Mouse (Mus musculus) liver, postnatal 0 days (tissue): Measurements from ENCODE around the gene Lrrc23. TPM values are rescaled to one million over a fixed set of nuclear protein-coding genes. Genes with fewer than 3 reads are reported as not detected.

Experiments
- ATAC-seq: fragments of 200-750 bp; cut with Nextera tagmentation; 2 replicates; pipeline ENCODE4 v1.8.0; 2017; ENCODE audit warnings: mild to moderate bottlenecking, moderate library complexity
- DNase-seq: peaks from one replicate; pipeline ENCODE4 v3.0.0-alpha.2; 2016
- H3K27ac ChIP-seq: fragments of 300-500 bp; sonication (generic); 2 replicates; pipeline ENCODE4 v1.5.1; 2014; ENCODE audit warnings: antibody characterized with exemption, moderate library complexity, mild to moderate bottlenecking, low read depth
- H3K27me3 ChIP-seq: fragments of 300-500 bp; sonication (generic); 2 replicates; pipeline ENCODE4 v1.6.1; 2014; ENCODE audit warnings: low read length, control low read depth, mixed read lengths; ENCODE audit not compliant: insufficient read depth
- H3K36me3 ChIP-seq: fragments of 300-500 bp; sonication (generic); replicated peaks from 2 replicates; pipeline ENCODE4 v1.6.1; 2014; ENCODE audit warnings: mild to moderate bottlenecking, control low read depth, low read length, moderate library complexity, mixed read lengths; ENCODE audit not compliant: insufficient read depth
- H3K4me1 ChIP-seq: fragments of 300-500 bp; sonication (generic); 2 replicates; pipeline ENCODE4 v1.6.1; 2014; ENCODE audit warnings: antibody characterized with exemption, mild to moderate bottlenecking, control low read depth; ENCODE audit not compliant: insufficient read depth
- H3K4me2 ChIP-seq: fragments of 300-500 bp; sonication (generic); 2 replicates; pipeline ENCODE4 v1.6.1; 2014; ENCODE audit warnings: low read depth, mild to moderate bottlenecking, low read length, moderate library complexity, mixed read lengths
- H3K4me3 ChIP-seq: fragments of 300-500 bp; sonication (generic); 2 replicates; pipeline ENCODE4 v1.5.1; 2014; ENCODE audit warnings: low read depth, low read length
- H3K9ac ChIP-seq: fragments of 300-500 bp; sonication (generic); replicated peaks from 2 replicates; pipeline ENCODE4 v1.6.1; 2014; ENCODE audit warnings: mild to moderate bottlenecking, moderate library complexity
- H3K9me3 ChIP-seq: fragments of 300-500 bp; sonication (generic); 2 replicates; pipeline ENCODE4 v1.6.1; 2016; ENCODE audit warnings: mild to moderate bottlenecking, control low read depth, low read length, mixed read lengths
- CTCF ChIP-seq: sonication (generic); IDR thresholded peaks from 2 replicates; pipeline ENCODE4 v1.5.1; 2016; ENCODE audit warnings: antibody characterized with exemption, low read depth
- EP300 ChIP-seq: IDR thresholded peaks from 2 replicates; pipeline ENCODE4 v1.6.1; 2016; ENCODE audit warnings: antibody characterized with exemption, low read depth, mild to moderate bottlenecking
- WGBS: fragments of 180-500 bp; shearing (Covaris S2); extraction: QIAGEN DNeasy Blood & Tissue Kit; methylation state at CpG from one replicate; pipeline ENCODE4 v1.1.7; 2014; ENCODE audit not compliant: insufficient replicate concordance; 5-methylcytosine and 5-hydroxymethylcytosine counted together
- polyA plus RNA-seq: library from polyadenylated mRNA; unstranded; fragments of >200 nt; fragmentation: Nextera tagmentation; extraction: Ambion mirVana; gene quantifications from 2 replicates; pipeline ENCODE4 v1.2.1, GENCODE M21; 2015

The Lrrc23 gene
- polyA plus RNA-seq, 1 experiment from 2014 or later, result 0.16 TPM

DNA sequence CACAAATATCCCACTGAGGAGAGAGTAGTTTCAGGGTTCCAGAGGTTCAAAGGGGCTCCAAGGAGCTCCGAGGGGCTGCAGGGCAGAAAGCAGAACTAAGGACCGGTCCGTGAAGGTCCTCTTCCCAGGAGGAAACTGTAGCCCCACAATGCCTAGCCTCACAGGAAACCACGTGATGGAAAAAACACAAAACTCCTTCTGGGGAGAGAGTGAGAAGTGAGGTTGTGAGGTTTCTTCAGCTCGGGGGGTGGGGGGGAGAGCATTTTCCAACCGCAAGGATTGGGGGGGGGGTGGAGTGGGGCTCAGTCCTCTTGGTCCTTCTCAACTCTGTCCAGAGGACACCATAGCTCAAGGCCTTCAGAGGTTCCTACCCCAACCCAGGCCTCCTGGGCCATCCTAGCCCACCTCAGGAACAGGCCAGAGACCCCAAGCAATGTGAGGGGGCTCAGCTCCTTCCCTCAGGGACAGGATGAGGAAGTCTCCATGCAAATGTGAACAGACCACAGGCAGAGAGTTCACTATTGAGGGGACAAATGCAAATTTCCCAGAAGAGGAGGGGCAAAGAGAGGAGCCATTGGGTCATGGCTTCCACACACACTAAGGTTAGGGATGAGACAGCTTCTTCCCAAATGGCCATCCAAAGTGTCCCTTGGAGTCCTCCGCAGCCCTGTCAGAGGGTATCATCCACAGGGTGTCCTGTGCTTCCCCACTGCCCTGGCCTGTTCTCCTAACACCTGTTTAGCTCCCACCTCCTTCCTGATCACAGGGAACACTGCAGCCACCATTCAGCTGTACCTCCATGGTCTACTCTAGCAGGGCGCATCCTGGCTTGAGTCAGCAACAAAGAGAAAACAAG lies 49.4 kb downstream of the Lrrc23 start:
- Histone ChIP-seq H3K27ac (peak overlapping the region; percentile 69), H3K4me1 (peaks cover 14% of the 10 kb centered on the region), H3K4me3 (peak overlapping the region; percentile 22; the same call in 1 of the 2 replicates), H3K9ac (peak overlapping the region; percentile 44; the same call in 1 of the 2 replicates), H3K36me3 (peaks cover 31% of the 10 kb centered on the region), H3K9me3 (no peaks in the 10 kb centered on the region), H3K27me3 (no peaks in the 10 kb centered on the region), H3K4me2 (peak overlapping the region; percentile 64)
- TF ChIP-seq CTCF (no peak), EP300 (no peak)
- DNase-seq (peak; percentile 30), ATAC-seq (peak; percentile 61)
- 41% methylated on average over 8 of the region's 8 CpGs for WGBS

DNA sequence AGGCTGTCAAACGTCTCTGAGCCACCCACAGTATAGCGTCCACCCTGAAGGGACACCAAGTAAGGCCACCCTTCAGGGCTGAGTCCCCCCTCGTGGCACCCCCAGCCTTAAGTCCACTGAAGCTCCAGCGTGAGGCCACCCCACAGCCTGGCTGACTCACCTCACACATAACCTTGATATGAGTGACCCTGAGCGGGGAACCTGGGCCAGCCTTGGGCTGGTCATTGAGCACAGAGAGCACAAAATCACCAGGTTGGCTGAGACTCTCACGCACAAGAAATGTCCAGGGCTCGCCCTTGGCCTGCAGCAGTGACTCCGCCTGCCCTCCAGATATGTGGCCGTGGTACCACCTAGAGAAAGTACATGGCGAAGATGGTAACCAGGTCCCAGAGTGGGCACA lies 50.9 kb downstream of the Lrrc23 start:
- no peak overlapping the region for H3K4me2 ChIP-seq
- no peaks in the 10 kb centered on the region for H3K9me3 ChIP-seq
- TF ChIP-seq CTCF (no peak), EP300 (no peak)
- H3K27ac ChIP-seq, result no peak overlapping the region
- H3K9ac ChIP-seq, result no peak overlapping the region
- no peak overlapping the region for H3K4me3 ChIP-seq
- DNase-seq (no peak), ATAC-seq (no peak)
- WGBS, result 85% methylated on average over 10 of the region's 10 CpGs
- H3K4me1 ChIP-seq, result peaks cover 22% of the 10 kb centered on the region
- no peaks in the 10 kb centered on the region for H3K27me3 ChIP-seq
- peaks cover 38% of the 10 kb centered on the region for H3K36me3 ChIP-seq

DNA sequence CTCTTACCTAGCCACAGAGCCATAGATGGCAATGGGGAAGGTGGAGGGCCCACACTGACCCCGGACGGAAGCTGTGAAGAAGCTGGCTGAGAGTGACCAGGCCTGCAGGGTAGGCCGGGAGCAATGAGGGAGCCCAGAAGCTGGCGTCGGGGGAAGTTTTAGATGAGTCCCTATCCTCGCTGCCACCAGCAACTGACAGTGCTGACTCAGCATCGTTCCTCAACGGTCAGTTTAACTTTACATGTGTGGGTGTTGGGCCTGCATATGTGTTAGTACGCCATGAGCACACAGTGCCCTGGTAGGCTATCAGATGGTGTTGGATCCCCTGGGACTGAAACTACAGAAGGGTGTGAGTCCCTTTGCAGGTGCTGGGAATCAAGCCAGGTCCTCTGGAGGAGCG lies 55.1 kb downstream of the Lrrc23 start:
- H3K9ac ChIP-seq, result no peak overlapping the region
- H3K4me3 ChIP-seq, result no peak overlapping the region
- no peak for TF ChIP-seq CTCF
- TF ChIP-seq EP300, result no peak
- DNase-seq (no peak), ATAC-seq (no peak)
- peak overlapping the region; percentile 35; the same call in 1 of the 2 replicates for H3K4me2 ChIP-seq
- peak overlapping the region; percentile 60 for H3K27ac ChIP-seq
- peaks cover 36% of the 10 kb centered on the region for H3K36me3 ChIP-seq
- no peaks in the 10 kb centered on the region for H3K9me3 ChIP-seq
- H3K4me1 ChIP-seq, result peaks cover 41% of the 10 kb centered on the region
- 60% methylated on average over 10 of the region's 10 CpGs for WGBS
- no peaks in the 10 kb centered on the region for H3K27me3 ChIP-seq

DNA sequence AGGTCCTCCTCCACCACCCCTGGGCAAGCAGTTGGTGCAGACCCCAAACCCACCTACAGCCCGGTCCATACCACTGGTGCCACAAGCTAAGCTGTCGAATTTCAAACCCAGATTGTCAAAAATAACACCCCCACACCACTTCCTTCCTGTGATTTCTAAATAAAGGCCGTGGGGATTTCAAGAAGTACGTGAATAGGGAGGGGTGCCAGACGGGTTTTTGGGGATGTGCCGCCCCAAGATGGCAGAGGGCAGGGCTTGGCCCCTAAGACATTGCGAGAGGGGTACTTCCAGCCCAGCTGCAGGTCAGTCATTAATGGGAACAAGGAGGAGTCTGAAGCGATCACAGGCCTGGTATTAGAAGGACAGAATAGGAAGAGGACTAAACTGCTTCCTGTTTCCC lies 56.0 kb downstream of the Lrrc23 start:
- Histone ChIP-seq H3K4me1 (peaks cover 50% of the 10 kb centered on the region), H3K9me3 (no peaks in the 10 kb centered on the region), H3K27me3 (no peaks in the 10 kb centered on the region), H3K27ac (peak overlapping the region; percentile 65), H3K4me2 (peak overlapping the region; percentile 31; the same call in 1 of the 2 replicates), H3K4me3 (no peak overlapping the region), H3K9ac (no peak overlapping the region), H3K36me3 (peaks cover 34% of the 10 kb centered on the region)
- WGBS, result 51% methylated on average over 8 of the region's 8 CpGs
- ATAC-seq (no peak), DNase-seq (peak; percentile 45)
- TF ChIP-seq EP300, result no peak
- no peak for TF ChIP-seq CTCF

DNA sequence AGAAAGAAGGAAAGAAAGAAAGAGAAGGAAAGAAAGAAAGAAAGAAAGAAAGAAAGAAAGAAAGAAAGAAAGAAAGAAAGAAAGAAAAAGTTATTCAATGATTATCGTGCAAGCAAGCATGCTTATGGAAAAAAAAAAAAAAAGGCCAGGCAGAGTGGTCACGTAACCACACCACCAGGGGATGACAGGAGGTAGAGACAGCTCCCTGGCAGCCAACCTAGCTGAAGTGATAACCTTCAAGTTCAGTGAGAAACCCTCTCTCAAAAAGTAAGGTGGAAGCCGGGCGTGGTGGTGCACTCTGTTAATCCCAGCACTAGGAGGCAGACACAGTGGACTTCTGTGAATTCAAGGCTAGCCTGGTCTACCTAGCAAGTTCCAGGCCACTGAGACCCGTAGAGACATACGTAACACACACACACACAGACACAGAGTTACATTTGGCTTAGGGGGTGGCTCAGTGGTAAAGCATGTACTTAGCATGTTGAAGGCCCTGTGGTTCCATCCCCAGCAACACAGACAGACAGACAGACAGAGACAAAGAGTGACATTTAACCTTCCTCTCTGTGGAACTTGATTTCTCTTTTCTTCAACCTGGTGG lies 56.6 kb downstream of the Lrrc23 start:
- Histone ChIP-seq H3K27ac (peak overlapping the region; percentile 65), H3K4me3 (no peak overlapping the region), H3K4me2 (0 out of 2 replicates have a peak overlapping the region, but pooled peaks have one; percentile 31), H3K36me3 (peaks cover 29% of the 10 kb centered on the region), H3K9ac (no peak overlapping the region), H3K4me1 (peaks cover 51% of the 10 kb centered on the region), H3K9me3 (no peaks in the 10 kb centered on the region), H3K27me3 (no peaks in the 10 kb centered on the region)
- no peak for DNase-seq
- no peak for ATAC-seq
- TF ChIP-seq CTCF, result 0 out of 2 replicates have a peak, but pooled peaks have one; percentile 6
- TF ChIP-seq EP300, result no peak
- WGBS, result 75% methylated on average over 6 of the region's 6 CpGs

DNA sequence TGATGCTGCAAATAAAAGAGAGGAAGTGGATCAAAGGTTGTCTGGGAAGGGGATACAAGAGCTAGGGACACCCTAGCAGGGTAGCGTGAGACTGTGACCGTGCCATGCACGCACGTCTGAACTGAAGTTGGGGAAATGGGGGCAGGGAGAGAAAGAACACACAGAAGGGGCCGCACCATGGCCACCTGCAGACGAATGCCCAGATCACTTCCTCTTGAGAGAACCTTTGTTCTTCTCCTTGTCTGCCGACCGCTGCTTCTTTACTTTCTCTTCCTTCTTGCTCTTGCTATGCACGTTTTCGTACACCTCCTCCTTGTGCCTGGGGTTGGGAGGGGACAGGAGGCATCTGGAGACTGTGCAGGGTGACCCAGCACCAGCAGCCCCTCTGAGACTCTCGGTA lies 58.6 kb downstream of the Lrrc23 start:
- ATAC-seq, result no peak

More for the DNA sequence above, 58.6 kb downstream of the Lrrc23 start:
- TF ChIP-seq CTCF (no peak), EP300 (no peak)
- Histone ChIP-seq H3K4me1 (peaks cover 51% of the 10 kb centered on the region), H3K27me3 (no peaks in the 10 kb centered on the region), H3K27ac (peak overlapping the region; percentile 62), H3K9me3 (no peaks in the 10 kb centered on the region), H3K9ac (no peak overlapping the region; the same call in 1 of the 2 replicates), H3K4me3 (no peak overlapping the region), H3K36me3 (peaks cover 31% of the 10 kb centered on the region), H3K4me2 (peak overlapping the region; percentile 18; the same call in 1 of the 2 replicates)
- 59% methylated on average over 11 of the region's 11 CpGs for WGBS
- DNase-seq, result no peak

Other genes with a start within 250 kb of the Lrrc23 start
- gene C1s1, start 237.4 kb downstream of the Lrrc23 start, polyA plus RNA-seq, result 118 and 130 TPM in 2 replicates
- gene C1rb, start 209.4 kb downstream of the Lrrc23 start, polyA plus RNA-seq, result not detected in 2 replicates
- gene C1s2, start 143.6 kb downstream of the Lrrc23 start, polyA plus RNA-seq, result 0.04 TPM in 1 of 2 replicates, not detected in the other
- gene Lpcat3, start 116.7 kb downstream of the Lrrc23 start, polyA plus RNA-seq, result 68.7 and 72.6 TPM in 2 replicates
- 93.2 and 96.9 TPM in 2 replicates for gene Emg1, start 67.5 kb downstream of the Lrrc23 start, polyA plus RNA-seq
- gene Phb2, start 67.4 kb downstream of the Lrrc23 start, polyA plus RNA-seq, result 308 and 318 TPM in 2 replicates
- gene Ptpn6, start 41.0 kb downstream of the Lrrc23 start, polyA plus RNA-seq, result 39.2 and 45.1 TPM in 2 replicates
- gene Grcc10, start 38.4 kb downstream of the Lrrc23 start, polyA plus RNA-seq, result 148 and 157 TPM in 2 replicates
- not detected in 2 replicates for gene Gm45234, start 23.7 kb downstream of the Lrrc23 start, polyA plus RNA-seq
- 1.8 and 1.9 TPM in 2 replicates for gene Atn1, start 23.2 kb downstream of the Lrrc23 start, polyA plus RNA-seq
- 0.20 and 0.27 TPM in 2 replicates for gene Eno2, start 10.1 kb downstream of the Lrrc23 start, polyA plus RNA-seq
- 11.4 and 14.3 TPM in 2 replicates for gene Spsb2, start 28.9 kb upstream of the Lrrc23 start, polyA plus RNA-seq
- gene Tpi1, start 34.6 kb upstream of the Lrrc23 start, polyA plus RNA-seq, result 332 and 346 TPM in 2 replicates
- 32.2 and 36.6 TPM in 2 replicates for gene Usp5, start 49.8 kb upstream of the Lrrc23 start, polyA plus RNA-seq
- gene Cdca3, start 49.8 kb upstream of the Lrrc23 start, polyA plus RNA-seq, result 96.4 and 98.3 TPM in 2 replicates
- 0.19 TPM in 1 of 2 replicates, not detected in the other for gene Gnb3, start 60.5 kb upstream of the Lrrc23 start, polyA plus RNA-seq
- 0.80 and 0.88 TPM in 2 replicates for gene P3h3, start 78.0 kb upstream of the Lrrc23 start, polyA plus RNA-seq
- 0.04 and 0.08 TPM in 2 replicates for gene Gpr162, start 84.3 kb upstream of the Lrrc23 start, polyA plus RNA-seq
- 0.14 and 0.24 TPM in 2 replicates for gene Cd4, start 108.5 kb upstream of the Lrrc23 start, polyA plus RNA-seq
- 0.33 and 0.40 TPM in 2 replicates for gene Lag3, start 132.0 kb upstream of the Lrrc23 start, polyA plus RNA-seq
- gene Ptms, start 140.4 kb upstream of the Lrrc23 start, polyA plus RNA-seq, result 116 and 145 TPM in 2 replicates
- 119 and 136 TPM in 2 replicates for gene Mlf2, start 151.7 kb upstream of the Lrrc23 start, polyA plus RNA-seq
- gene Cops7a, start 185.8 kb upstream of the Lrrc23 start, polyA plus RNA-seq, result 61.0 TPM in 2 replicates
- gene Pianp, start 217.0 kb upstream of the Lrrc23 start, polyA plus RNA-seq, result 0.07 and 0.15 TPM in 2 replicates
- gene Zfp384, start 229.4 kb upstream of the Lrrc23 start, polyA plus RNA-seq, result 3.3 and 3.5 TPM in 2 replicates